Mouse (Mus musculus) liver, postnatal 0 days (tissue): Measurements from ENCODE around the gene Zfp652. TPM values are rescaled to one million over a fixed set of nuclear protein-coding genes. Genes with fewer than 3 reads are reported as not detected.

Experiments
- ATAC-seq: fragments of 200-750 bp; cut with Nextera tagmentation; 2 replicates; pipeline ENCODE4 v1.8.0; 2017; ENCODE audit warnings: mild to moderate bottlenecking, moderate library complexity
- DNase-seq: peaks from one replicate; pipeline ENCODE4 v3.0.0-alpha.2; 2016
- H3K27ac ChIP-seq: fragments of 300-500 bp; sonication (generic); 2 replicates; pipeline ENCODE4 v1.5.1; 2014; ENCODE audit warnings: antibody characterized with exemption, moderate library complexity, mild to moderate bottlenecking, low read depth
- H3K27me3 ChIP-seq: fragments of 300-500 bp; sonication (generic); 2 replicates; pipeline ENCODE4 v1.6.1; 2014; ENCODE audit warnings: low read length, control low read depth, mixed read lengths; ENCODE audit not compliant: insufficient read depth
- H3K36me3 ChIP-seq: fragments of 300-500 bp; sonication (generic); replicated peaks from 2 replicates; pipeline ENCODE4 v1.6.1; 2014; ENCODE audit warnings: mild to moderate bottlenecking, control low read depth, low read length, moderate library complexity, mixed read lengths; ENCODE audit not compliant: insufficient read depth
- H3K4me1 ChIP-seq: fragments of 300-500 bp; sonication (generic); 2 replicates; pipeline ENCODE4 v1.6.1; 2014; ENCODE audit warnings: antibody characterized with exemption, mild to moderate bottlenecking, control low read depth; ENCODE audit not compliant: insufficient read depth
- H3K4me2 ChIP-seq: fragments of 300-500 bp; sonication (generic); 2 replicates; pipeline ENCODE4 v1.6.1; 2014; ENCODE audit warnings: low read depth, mild to moderate bottlenecking, low read length, moderate library complexity, mixed read lengths
- H3K4me3 ChIP-seq: fragments of 300-500 bp; sonication (generic); 2 replicates; pipeline ENCODE4 v1.5.1; 2014; ENCODE audit warnings: low read depth, low read length
- H3K9ac ChIP-seq: fragments of 300-500 bp; sonication (generic); replicated peaks from 2 replicates; pipeline ENCODE4 v1.6.1; 2014; ENCODE audit warnings: mild to moderate bottlenecking, moderate library complexity
- H3K9me3 ChIP-seq: fragments of 300-500 bp; sonication (generic); 2 replicates; pipeline ENCODE4 v1.6.1; 2016; ENCODE audit warnings: mild to moderate bottlenecking, control low read depth, low read length, mixed read lengths
- CTCF ChIP-seq: sonication (generic); IDR thresholded peaks from 2 replicates; pipeline ENCODE4 v1.5.1; 2016; ENCODE audit warnings: antibody characterized with exemption, low read depth
- EP300 ChIP-seq: IDR thresholded peaks from 2 replicates; pipeline ENCODE4 v1.6.1; 2016; ENCODE audit warnings: antibody characterized with exemption, low read depth, mild to moderate bottlenecking
- WGBS: fragments of 180-500 bp; shearing (Covaris S2); extraction: QIAGEN DNeasy Blood & Tissue Kit; methylation state at CpG from one replicate; pipeline ENCODE4 v1.1.7; 2014; ENCODE audit not compliant: insufficient replicate concordance; 5-methylcytosine and 5-hydroxymethylcytosine counted together
- polyA plus RNA-seq: library from polyadenylated mRNA; unstranded; fragments of >200 nt; fragmentation: Nextera tagmentation; extraction: Ambion mirVana; gene quantifications from 2 replicates; pipeline ENCODE4 v1.2.1, GENCODE M21; 2015

The Zfp652 gene
- polyA plus RNA-seq, 1 experiment from 2014 or later, result 5.6 TPM

GRCm38 (mm10) chr11:95843421-95843950 is 131.0 kb downstream of the Zfp652 start:
- peak overlapping the region; percentile 58 for H3K4me2 ChIP-seq
- no peaks in the 10 kb centered on the region for H3K9me3 ChIP-seq
- peak overlapping the region; percentile 18 for H3K9ac ChIP-seq
- H3K4me3 ChIP-seq, result peak overlapping the region; percentile 17
- no peak for TF ChIP-seq CTCF
- no peak for TF ChIP-seq EP300
- no peaks in the 10 kb centered on the region for H3K27me3 ChIP-seq
- DNase-seq (peak; percentile 24), ATAC-seq (no peak)
- H3K36me3 ChIP-seq, result no peaks in the 10 kb centered on the region
- 33% methylated on average over 6 of the region's 6 CpGs for WGBS
- peaks cover 28% of the 10 kb centered on the region for H3K4me1 ChIP-seq
- peak overlapping the region; percentile 86 for H3K27ac ChIP-seq

DNA sequence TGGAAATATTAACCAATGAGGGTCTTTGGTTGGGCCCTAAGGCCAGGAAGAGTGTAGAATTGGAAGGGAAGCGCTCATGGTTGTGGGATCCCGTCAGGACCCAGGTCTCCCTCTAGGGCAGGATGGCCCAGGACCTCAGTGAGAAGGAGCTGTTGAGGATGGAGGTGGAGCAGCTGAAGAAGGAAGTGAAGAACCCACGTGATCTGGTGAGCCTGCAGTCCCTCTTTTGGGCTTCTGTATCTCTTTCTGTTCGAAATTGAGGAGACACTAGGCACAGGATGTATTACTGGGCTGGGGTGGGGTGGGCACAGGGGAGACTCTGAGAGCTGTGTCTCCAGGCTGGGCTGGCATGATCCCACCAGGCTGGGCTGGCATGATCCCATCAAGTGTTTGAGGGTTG is 132.5 kb downstream of the Zfp652 start:
- H3K4me3 ChIP-seq, result no peak overlapping the region
- no peak for DNase-seq
- 0 out of 2 replicates have a peak overlapping the region, but pooled peaks have one; percentile 4 for H3K27ac ChIP-seq
- no peak for ATAC-seq
- H3K4me2 ChIP-seq, result no peak overlapping the region
- H3K4me1 ChIP-seq, result peaks cover 24% of the 10 kb centered on the region
- H3K36me3 ChIP-seq, result no peaks in the 10 kb centered on the region
- H3K27me3 ChIP-seq, result no peaks in the 10 kb centered on the region
- H3K9me3 ChIP-seq, result no peaks in the 10 kb centered on the region
- no peak overlapping the region; the same call in 1 of the 2 replicates for H3K9ac ChIP-seq
- TF ChIP-seq EP300 (no peak), CTCF (no peak)
- 36% methylated on average over 4 of the region's 4 CpGs for WGBS

DNA sequence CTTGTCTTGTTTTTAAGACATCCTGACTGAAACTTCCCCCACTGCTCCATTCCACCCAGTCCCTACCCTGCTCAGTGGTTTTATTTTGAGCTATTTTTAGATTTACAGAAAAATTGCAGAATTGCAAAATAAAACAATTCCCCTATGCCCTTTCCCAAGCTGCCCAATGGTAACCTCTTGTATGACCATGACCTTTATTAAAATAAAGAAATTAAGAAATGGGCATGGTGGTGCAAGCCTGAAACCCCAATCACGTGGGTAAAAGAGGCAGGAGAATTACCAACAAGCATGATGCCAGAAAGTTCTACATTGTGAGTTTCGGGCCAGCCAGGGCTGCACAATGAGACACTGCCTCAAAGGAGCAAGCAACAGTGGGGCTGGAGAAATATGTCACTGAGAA is 138.4 kb downstream of the Zfp652 start:
- ATAC-seq, result peak; percentile 50; the same call in 1 of the 2 replicates
- WGBS, result 58% methylated on average over 2 of the region's 2 CpGs

GRCm38 (mm10) chr11:95853684-95854083 is 141.2 kb downstream of the Zfp652 start:
- ATAC-seq (no peak), DNase-seq (peak; percentile 69)
- H3K4me3 ChIP-seq, result no peak overlapping the region
- peak; percentile 89 for TF ChIP-seq CTCF
- TF ChIP-seq EP300, result no peak
- H3K4me1 ChIP-seq, result no peaks in the 10 kb centered on the region
- H3K36me3 ChIP-seq, result no peaks in the 10 kb centered on the region
- no peaks in the 10 kb centered on the region for H3K9me3 ChIP-seq
- no peak overlapping the region for H3K27ac ChIP-seq
- H3K27me3 ChIP-seq, result no peaks in the 10 kb centered on the region
- no peak overlapping the region for H3K4me2 ChIP-seq
- H3K9ac ChIP-seq, result no peak overlapping the region
- WGBS, result 45% methylated on average over 5 of the region's 5 CpGs

More for the DNA sequence above, 138.4 kb downstream of the Zfp652 start:
- no peak overlapping the region for H3K4me3 ChIP-seq
- no peak for TF ChIP-seq CTCF
- TF ChIP-seq EP300, result no peak
- H3K27ac ChIP-seq, result no peak overlapping the region
- H3K4me1 ChIP-seq, result no peaks in the 10 kb centered on the region; the same call in 1 of the 2 replicates
- no peaks in the 10 kb centered on the region for H3K9me3 ChIP-seq
- H3K9ac ChIP-seq, result no peak overlapping the region
- no peak overlapping the region for H3K4me2 ChIP-seq
- no peaks in the 10 kb centered on the region for H3K27me3 ChIP-seq
- no peaks in the 10 kb centered on the region for H3K36me3 ChIP-seq
- DNase-seq, result no peak

DNA sequence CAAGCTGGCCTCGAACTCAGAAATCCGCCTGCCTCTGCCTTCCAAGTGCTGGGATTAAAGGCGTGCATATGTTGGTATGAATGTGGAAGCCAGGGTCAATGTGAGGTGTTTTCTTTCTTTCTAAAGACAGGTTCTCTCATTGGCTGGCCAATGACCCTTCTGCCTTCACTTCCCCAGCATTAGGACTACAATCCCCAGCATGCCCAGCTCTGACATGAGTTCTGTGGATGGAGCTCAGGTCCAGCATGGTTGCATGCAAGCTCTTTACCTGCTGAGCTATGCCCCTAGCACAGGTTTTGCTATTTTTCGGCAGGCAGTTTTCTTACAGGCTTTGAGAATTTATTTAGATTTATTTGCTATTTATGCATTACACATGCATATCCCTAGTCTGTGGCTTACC is 144.8 kb downstream of the Zfp652 start:
- Histone ChIP-seq H3K4me3 (no peak overlapping the region), H3K4me2 (no peak overlapping the region), H3K36me3 (no peaks in the 10 kb centered on the region), H3K9me3 (no peaks in the 10 kb centered on the region), H3K4me1 (peaks cover 8% of the 10 kb centered on the region), H3K27me3 (no peaks in the 10 kb centered on the region), H3K9ac (no peak overlapping the region), H3K27ac (no peak overlapping the region)
- DNase-seq (no peak), ATAC-seq (no peak)
- TF ChIP-seq CTCF, result no peak
- TF ChIP-seq EP300, result no peak
- WGBS, result 79% methylated on average over 4 of the region's 4 CpGs

GRCm38 (mm10) chr11:95857716-95858527 is 145.4 kb downstream of the Zfp652 start:
- H3K9me3 ChIP-seq, result no peaks in the 10 kb centered on the region
- H3K27me3 ChIP-seq, result no peaks in the 10 kb centered on the region
- peak overlapping the region; percentile 95 for H3K27ac ChIP-seq
- no peaks in the 10 kb centered on the region for H3K36me3 ChIP-seq
- no peak for ATAC-seq
- H3K4me1 ChIP-seq, result peaks cover 8% of the 10 kb centered on the region
- WGBS, result 26% methylated on average over 21 of the region's 21 CpGs
- H3K9ac ChIP-seq, result peak overlapping the region; percentile 62
- H3K4me2 ChIP-seq, result peak overlapping the region; percentile 75
- H3K4me3 ChIP-seq, result peak overlapping the region; percentile 61
- DNase-seq, result no peak
- no peak for TF ChIP-seq CTCF
